Mouse (Mus musculus): ENCODE measurements at regions not wholly inside any gene's neighbourhood (a gene's known extent, or its start where the extent isn't known, plus 50 kb on each side); places are given as distances from the start of the nearest gene placed in this dataset.
A peak's percentile ranks its signal among the peaks of the same experiment; 100 is the strongest.

- Histone ChIP-seq H3K36me3 (no peaks in the 10 kb centered on the region), H3K27me3 (ENCODE audit: insufficient read depth, poor library complexity, severe bottlenecking) (no peaks in the 10 kb centered on the region), H3K4me1 (peaks cover 29% of the 10 kb centered on the region), H3K27ac (peak overlapping the region; percentile 42; the same call in 1 of the 2 replicates), H3K9me3 (no peaks in the 10 kb centered on the region), H3K4me3 (no peak overlapping the region)
- 55% methylated on average over 9 of the region's 9 CpGs for WGBS
- DNase-seq (ENCODE audit: low spot score) = no peak
Measured at GRCm38 (mm10) chr17:67514387-67515241, 117.9 kb downstream of the Lrrc30 start.

GRCm38 (mm10) chr17:67512699-67513450 lies 119.6 kb downstream of the Lrrc30 start:
- H3K27ac ChIP-seq = peak overlapping the region; percentile 49; the same call in 1 of the 2 replicates
- DNase-seq (ENCODE audit: low spot score) = peak; percentile 83
- no peaks in the 10 kb centered on the region for H3K27me3 ChIP-seq (ENCODE audit: insufficient read depth, poor library complexity, severe bottlenecking)
- H3K4me3 ChIP-seq = no peak overlapping the region
- WGBS = 54% methylated on average over 6 of the region's 6 CpGs
- H3K4me1 ChIP-seq = peaks cover 29% of the 10 kb centered on the region
- no peaks in the 10 kb centered on the region for H3K9me3 ChIP-seq
- H3K36me3 ChIP-seq = no peaks in the 10 kb centered on the region

- no peaks in the 10 kb centered on the region for H3K9me3 ChIP-seq
- peak overlapping the region; percentile 49 for H3K27ac ChIP-seq
- peaks cover 29% of the 10 kb centered on the region for H3K4me1 ChIP-seq
- WGBS = 56% methylated on average over 6 of the region's 6 CpGs
- no peak for DNase-seq (ENCODE audit: low spot score)
- no peak overlapping the region for H3K4me3 ChIP-seq
- H3K27me3 ChIP-seq (ENCODE audit: insufficient read depth, poor library complexity, severe bottlenecking) = no peaks in the 10 kb centered on the region
- H3K36me3 ChIP-seq = no peaks in the 10 kb centered on the region
Measured at GRCm38 (mm10) chr17:67512008-67512407, 120.5 kb downstream of the Lrrc30 start.

- H3K27ac ChIP-seq = no peak overlapping the region
- peaks cover 20% of the 10 kb centered on the region for H3K4me1 ChIP-seq
- 79% methylated on average over 9 of the region's 9 CpGs for WGBS
- H3K27me3 ChIP-seq (ENCODE audit: insufficient read depth, poor library complexity, severe bottlenecking) = no peaks in the 10 kb centered on the region
- DNase-seq (ENCODE audit: low spot score) = no peak
- no peak overlapping the region for H3K4me3 ChIP-seq
- H3K36me3 ChIP-seq = no peaks in the 10 kb centered on the region
- H3K9me3 ChIP-seq = no peaks in the 10 kb centered on the region
Measured at GRCm38 (mm10) chr17:67509921-67510320, 122.6 kb downstream of the Lrrc30 start.

GRCm38 (mm10) chr17:67509091-67509618 lies 123.4 kb downstream of the Lrrc30 start:
- 88% methylated on average over 6 of the region's 6 CpGs for WGBS
- Histone ChIP-seq H3K4me1 (peaks cover 13% of the 10 kb centered on the region; the same call in 1 of the 2 replicates), H3K27me3 (ENCODE audit: insufficient read depth, poor library complexity, severe bottlenecking) (no peaks in the 10 kb centered on the region), H3K27ac (no peak overlapping the region), H3K36me3 (no peaks in the 10 kb centered on the region), H3K9me3 (no peaks in the 10 kb centered on the region), H3K4me3 (no peak overlapping the region)
- DNase-seq (ENCODE audit: low spot score) = no peak

- 60% methylated on average over 2 of the region's 2 CpGs for WGBS
- no peak for DNase-seq (ENCODE audit: low spot score)
- Histone ChIP-seq H3K9me3 (no peaks in the 10 kb centered on the region), H3K27me3 (ENCODE audit: insufficient read depth, poor library complexity, severe bottlenecking) (no peaks in the 10 kb centered on the region), H3K4me3 (no peak overlapping the region), H3K27ac (no peak overlapping the region), H3K36me3 (no peaks in the 10 kb centered on the region), H3K4me1 (peaks cover 12% of the 10 kb centered on the region; the same call in 1 of the 2 replicates)
Measured at GRCm38 (mm10) chr17:67508353-67508752, 124.2 kb downstream of the Lrrc30 start.

GRCm38 (mm10) chr17:67506466-67506865 lies 126.1 kb downstream of the Lrrc30 start:
- H3K27me3 ChIP-seq (ENCODE audit: insufficient read depth, poor library complexity, severe bottlenecking) = no peaks in the 10 kb centered on the region
- DNase-seq (ENCODE audit: low spot score) = no peak
- WGBS = 65% methylated on average over 2 of the region's 2 CpGs
- no peak overlapping the region for H3K27ac ChIP-seq
- no peak overlapping the region for H3K4me3 ChIP-seq
- 0 out of 2 replicates have a peak, but pooled peaks cover 4% of the 10 kb centered on the region for H3K4me1 ChIP-seq
- H3K36me3 ChIP-seq = no peaks in the 10 kb centered on the region
- no peaks in the 10 kb centered on the region for H3K9me3 ChIP-seq

GRCm38 (mm10) chr17:67504502-67505033 lies 128.0 kb downstream of the Lrrc30 start:
- WGBS = 78% methylated on average over 9 of the region's 9 CpGs
- Histone ChIP-seq H3K27ac (0 out of 2 replicates have a peak overlapping the region, but pooled peaks have one; percentile 7), H3K4me1 (no peaks in the 10 kb centered on the region), H3K9me3 (no peaks in the 10 kb centered on the region), H3K36me3 (no peaks in the 10 kb centered on the region), H3K27me3 (ENCODE audit: insufficient read depth, poor library complexity, severe bottlenecking) (no peaks in the 10 kb centered on the region), H3K4me3 (no peak overlapping the region)
- DNase-seq (ENCODE audit: low spot score) = no peak

GRCm38 (mm10) chr17:67503125-67503878 lies 129.2 kb downstream of the Lrrc30 start:
- Histone ChIP-seq H3K4me3 (no peak overlapping the region), H3K27ac (no peak overlapping the region), H3K36me3 (no peaks in the 10 kb centered on the region), H3K4me1 (no peaks in the 10 kb centered on the region), H3K27me3 (ENCODE audit: insufficient read depth, poor library complexity, severe bottlenecking) (no peaks in the 10 kb centered on the region), H3K9me3 (no peaks in the 10 kb centered on the region)
- 71% methylated on average over 6 of the region's 6 CpGs for WGBS
- DNase-seq (ENCODE audit: low spot score) = no peak

GRCm38 (mm10) chr17:67502628-67503027 lies 129.9 kb downstream of the Lrrc30 start:
- Histone ChIP-seq H3K4me1 (no peaks in the 10 kb centered on the region), H3K9me3 (no peaks in the 10 kb centered on the region), H3K27me3 (ENCODE audit: insufficient read depth, poor library complexity, severe bottlenecking) (no peaks in the 10 kb centered on the region), H3K4me3 (no peak overlapping the region), H3K36me3 (no peaks in the 10 kb centered on the region), H3K27ac (no peak overlapping the region)
- 86% methylated on average over 4 of the region's 4 CpGs for WGBS
- no peak for DNase-seq (ENCODE audit: low spot score)

- no peak for DNase-seq (ENCODE audit: low spot score)
- 77% methylated on average over 28 of the region's 28 CpGs for WGBS
- no peaks in the 10 kb centered on the region for H3K27me3 ChIP-seq (ENCODE audit: insufficient read depth, poor library complexity, severe bottlenecking)
Measured at GRCm38 (mm10) chr17:67499783-67500641, 132.5 kb downstream of the Lrrc30 start.

More at GRCm38 (mm10) chr17:67499783-67500641, 132.5 kb downstream of the Lrrc30 start:
- no peaks in the 10 kb centered on the region for H3K9me3 ChIP-seq
- H3K27ac ChIP-seq = no peak overlapping the region
- no peaks in the 10 kb centered on the region for H3K36me3 ChIP-seq
- no peak overlapping the region for H3K4me3 ChIP-seq
- no peaks in the 10 kb centered on the region for H3K4me1 ChIP-seq

All from heart, embryonic 10.5 days (tissue).